Mouse (Mus musculus) ES-Bruce4 (cell line): ENCODE measurements around the gene Olfr1444.

ENCODE experiments used
- CTCF ChIP-seq: IDR thresholded peaks from one replicate; pipeline ENCODE4 v1.8.1; 2011; ENCODE audit warnings: low read depth, low read length
- EP300 ChIP-seq: IDR thresholded peaks from 2 replicates; pipeline ENCODE4 v1.6.1; 2011; ENCODE audit warnings: low read depth, low read length; ENCODE audit not compliant: insufficient read depth
- POLR2A ChIP-seq: IDR thresholded peaks from one replicate; pipeline ENCODE4 v1.8.1; 2011; ENCODE audit warnings: low read length; ENCODE audit not compliant: insufficient read depth

GRCm38 (mm10) chr19:12846382-12846781 lies 10.7 kb upstream of the Olfr1444 start, which contains the start of gene Gm5244:
- no peak for TF ChIP-seq CTCF
- no peak for TF ChIP-seq POLR2A
- no peak for TF ChIP-seq EP300
